Mouse (Mus musculus) heart, postnatal 0 days (tissue): ENCODE results near the gene Vipr1.

Experiments used
- CTCF ChIP-seq: IDR thresholded peaks from 2 replicates; pipeline ENCODE4 v1.5.1; 2016; ENCODE audit warnings: antibody characterized with exemption, control low read depth, low read depth
- EP300 ChIP-seq: IDR thresholded peaks from 2 replicates; pipeline ENCODE4 v1.6.1; 2016; ENCODE audit warnings: antibody characterized with exemption, low read depth

- TF ChIP-seq EP300 = no peak
- no peak for TF ChIP-seq CTCF
Measured at GRCm38 (mm10) chr9:121632891-121633290, 9.6 kb upstream of the Vipr1 start.
